Comparison of ENCODE assay signal across 8 mouse cellular contexts in genomic region chr16:20628871-20629391, GRCm38 (mm10). TPM values are rescaled to one million over a fixed set of nuclear protein-coding genes. Genes with fewer than 3 reads are reported as not detected.
DNase-seq lines count a peak whose midpoint lies in the region; ATAC-seq lines count a peak whose summit lies in the region.
"Had no signal": no experiment of that assay in that cellular context is flagged by ENCODE, and none has a peak within 500 bp of the region (broad histone marks: within the 10 kb centered on the region; RNA-seq: fewer than 3 reads in every experiment).

No protein-coding gene starts in this region.

- no peak overlapping the region for H3K9ac ChIP-seq in liver, embryonic 15.5 days
- no peak overlapping the region for H3K9ac ChIP-seq in liver, embryonic 12.5 days
- H3K9ac ChIP-seq in forebrain, embryonic 13.5 days = no peak overlapping the region

- no peak for ATAC-seq in liver, embryonic 15.5 days (ENCODE audit: insufficient read depth)
- ATAC-seq in liver, embryonic 12.5 days = no peak
- peak; percentile 78 for ATAC-seq in forebrain, embryonic 13.5 days

- intact Hi-C loops in left cerebral cortex, postnatal 36 days (cut with DNase I) = no loop called here
- intact Hi-C loops in gastrocnemius, postnatal 36 days (cut with DNase I) = no loop called here

- H3K4me3 ChIP-seq in liver, embryonic 15.5 days (replicated peaks) = no peak overlapping the region
- H3K4me3 ChIP-seq in liver, embryonic 12.5 days = no peak overlapping the region
- peak overlapping the region; percentile 64 for H3K4me3 ChIP-seq in forebrain, embryonic 13.5 days

- no peaks in the 10 kb centered on the region for H3K36me3 ChIP-seq in liver, embryonic 15.5 days (replicated peaks)
- no peaks in the 10 kb centered on the region for H3K36me3 ChIP-seq in liver, embryonic 12.5 days
- H3K36me3 ChIP-seq in forebrain, embryonic 13.5 days (ENCODE audit: poor library complexity, severe bottlenecking) = peaks cover 9% of the 10 kb centered on the region; the same call in 1 of the 2 replicates

- H3K4me2 ChIP-seq in liver, embryonic 15.5 days = 0 out of 2 replicates have a peak overlapping the region, but pooled peaks have one; percentile 65
- H3K4me2 ChIP-seq in liver, embryonic 12.5 days = no peak overlapping the region
- H3K4me2 ChIP-seq in forebrain, embryonic 13.5 days = peak overlapping the region; percentile 95

- 58% methylated on average over 11 of the region's 11 CpGs for WGBS in liver, embryonic 15.5 days (ENCODE audit: insufficient replicate concordance)
- 64% methylated on average over 11 of the region's 11 CpGs for WGBS in liver, embryonic 12.5 days (ENCODE audit: insufficient replicate concordance)
- 47% methylated on average over 11 of the region's 11 CpGs for WGBS in forebrain, embryonic 13.5 days

- no peaks in the 10 kb centered on the region for H3K4me1 ChIP-seq in liver, embryonic 15.5 days (replicated peaks)
- peaks cover 7% of the 10 kb centered on the region; the same call in 1 of the 2 replicates for H3K4me1 ChIP-seq in liver, embryonic 12.5 days
- H3K4me1 ChIP-seq in forebrain, embryonic 13.5 days = peaks cover 18% of the 10 kb centered on the region

- peak; percentile 54 to 59 for DNase-seq in left cerebral cortex, postnatal 36 days (ENCODE audit: low spot score in 2 of 2)
- peak; percentile 58 for DNase-seq in retina, postnatal 1 day
- DNase-seq in c-Kit-positive CD71-positive TER-119-positive erythroid progenitor cells, embryonic 14.5 days (ENCODE audit: low spot score) = no peak
- DNase-seq in gastrocnemius, postnatal 36 days = no peak
- DNase-seq: lung, postnatal 4 days had no signal

- peaks cover 79% of the 10 kb centered on the region for H3K27me3 ChIP-seq in liver, embryonic 15.5 days
- H3K27me3 ChIP-seq in liver, embryonic 12.5 days (replicated peaks) = peaks cover 80% of the 10 kb centered on the region
- H3K27me3 ChIP-seq in forebrain, embryonic 13.5 days = no peaks in the 10 kb centered on the region

- H3K9me3 ChIP-seq in liver, embryonic 15.5 days (replicated peaks) = no peaks in the 10 kb centered on the region
- H3K9me3 ChIP-seq in liver, embryonic 12.5 days (replicated peaks) = no peaks in the 10 kb centered on the region
- H3K9me3 ChIP-seq in forebrain, embryonic 13.5 days (replicated peaks) = no peaks in the 10 kb centered on the region

- H3K27ac ChIP-seq in liver, embryonic 15.5 days (replicated peaks) = no peak overlapping the region
- H3K27ac ChIP-seq in liver, embryonic 12.5 days = no peak overlapping the region
- H3K27ac ChIP-seq in forebrain, embryonic 13.5 days = no peak overlapping the region; the same call in 1 of the 2 replicates

RNA-seq across cellular contexts. Expression of gene Ece2, which starts 0.7 kb away (rescaled TPM):
- polyA plus RNA-seq in liver, embryonic 15.5 days (2015; fragmentation: Nextera tagmentation; extraction: Ambion mirVana) = 0.10 TPM in 1 of 2 replicates, not detected in the other
- polyA plus RNA-seq in liver, embryonic 12.5 days (2016; fragmentation: Nextera tagmentation; extraction: Ambion mirVana) = 0.53 TPM in 1 of 2 replicates, not detected in the other
- polyA plus RNA-seq in forebrain, embryonic 13.5 days (2015; fragmentation: Nextera tagmentation; extraction: Ambion mirVana) = 7.1 and 7.8 TPM in 2 replicates
- total RNA-seq in left cerebral cortex, postnatal 36 days (2021) = 10 to 100 TPM; 19.4 to 28.5 TPM
- total RNA-seq in gastrocnemius, postnatal 36 days (2021) = under 1 TPM; 0.30 to 0.41 TPM

RNA-seq across cellular contexts. Expression of gene Camk2n2, which starts 7.8 kb away (rescaled TPM):
- 0.10 and 0.12 TPM in 2 replicates for polyA plus RNA-seq in liver, embryonic 15.5 days (2015; fragmentation: Nextera tagmentation; extraction: Ambion mirVana)
- polyA plus RNA-seq in liver, embryonic 12.5 days (2016; fragmentation: Nextera tagmentation; extraction: Ambion mirVana) = 0.56 and 0.61 TPM in 2 replicates
- polyA plus RNA-seq in forebrain, embryonic 13.5 days (2015; fragmentation: Nextera tagmentation; extraction: Ambion mirVana) = 9.6 and 10.9 TPM in 2 replicates
- total RNA-seq in left cerebral cortex, postnatal 36 days (2021) = 100 to 1,000 TPM; 166 to 199 TPM
- 1 to 10 TPM; 1.0 to 1.3 TPM for total RNA-seq in gastrocnemius, postnatal 36 days (2021)

RNA-seq across cellular contexts. Expression of gene Alg3, which starts 17.4 kb away (rescaled TPM):
- polyA plus RNA-seq in liver, embryonic 15.5 days (2015; fragmentation: Nextera tagmentation; extraction: Ambion mirVana) = 20.7 and 22.9 TPM in 2 replicates
- polyA plus RNA-seq in liver, embryonic 12.5 days (2016; fragmentation: Nextera tagmentation; extraction: Ambion mirVana) = 35.0 and 36.0 TPM in 2 replicates
- polyA plus RNA-seq in forebrain, embryonic 13.5 days (2015; fragmentation: Nextera tagmentation; extraction: Ambion mirVana) = 36.6 and 41.6 TPM in 2 replicates
- 10 to 100 TPM; 14.5 to 14.6 TPM for total RNA-seq in left cerebral cortex, postnatal 36 days (2021)
- 10 to 100 TPM; 12.7 to 15.8 TPM for total RNA-seq in gastrocnemius, postnatal 36 days (2021)

RNA-seq across cellular contexts. Expression of gene Gm49333, which starts 17.5 kb away (rescaled TPM):
- polyA plus RNA-seq in liver, embryonic 15.5 days (2015; fragmentation: Nextera tagmentation; extraction: Ambion mirVana) = 0.08 TPM in 1 of 2 replicates, not detected in the other
- polyA plus RNA-seq in liver, embryonic 12.5 days (2016; fragmentation: Nextera tagmentation; extraction: Ambion mirVana) = 0.21 TPM in 1 of 2 replicates, not detected in the other
- 0.32 TPM in 1 of 2 replicates, not detected in the other for polyA plus RNA-seq in forebrain, embryonic 13.5 days (2015; fragmentation: Nextera tagmentation; extraction: Ambion mirVana)
- not detected for total RNA-seq in left cerebral cortex, postnatal 36 days (2021)
- not detected for total RNA-seq in gastrocnemius, postnatal 36 days (2021)

RNA-seq across cellular contexts. Expression of gene Eef1akmt4, which starts 17.5 kb away (rescaled TPM):
- polyA plus RNA-seq in liver, embryonic 15.5 days (2015; fragmentation: Nextera tagmentation; extraction: Ambion mirVana) = 16.0 and 16.2 TPM in 2 replicates
- polyA plus RNA-seq in liver, embryonic 12.5 days (2016; fragmentation: Nextera tagmentation; extraction: Ambion mirVana) = 27.4 and 28.6 TPM in 2 replicates
- polyA plus RNA-seq in forebrain, embryonic 13.5 days (2015; fragmentation: Nextera tagmentation; extraction: Ambion mirVana) = 21.1 and 23.9 TPM in 2 replicates
- 1 to 10 TPM; 1.4 to 2.0 TPM for total RNA-seq in left cerebral cortex, postnatal 36 days (2021)
- 1 to 10 TPM; 3.7 to 5.5 TPM for total RNA-seq in gastrocnemius, postnatal 36 days (2021)

Comparison
In these comparisons a context has a peak if more than half of its experiments do, and no peak if none do; other contexts are left out.
1. DNase-seq: peak in left cerebral cortex, postnatal 36 days (2 of 2) and retina, postnatal 1 day (single experiment); none in c-Kit-positive CD71-positive TER-119-positive erythroid progenitor cells, embryonic 14.5 days (single experiment) and gastrocnemius, postnatal 36 days (0 of 2).